Mouse (Mus musculus): ENCODE measurements at regions not wholly inside any gene's neighbourhood (a gene's known extent, or its start where the extent isn't known, plus 50 kb on each side); places are given as distances from the start of the nearest gene placed in this dataset.

DNA sequence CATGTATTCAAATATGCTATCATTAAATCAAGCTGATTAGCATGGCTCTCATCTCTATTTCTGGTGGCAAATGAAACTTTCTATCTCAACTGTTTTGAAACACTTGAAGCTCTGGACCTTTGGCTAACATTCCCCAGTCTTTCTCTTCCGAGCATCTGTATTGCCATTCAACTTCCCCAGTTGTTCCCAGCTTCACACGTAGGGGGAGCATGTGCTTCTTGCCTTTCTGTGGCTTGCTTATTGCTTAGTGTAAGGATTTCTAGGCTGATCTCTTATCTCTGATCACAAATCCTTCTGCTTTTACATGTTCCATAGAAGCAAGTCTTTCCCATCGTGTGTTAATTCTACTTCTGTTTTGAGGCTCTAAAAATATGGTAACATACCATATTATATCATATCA is 662.0 kb downstream of the Stpg2 start:
- no peaks in the 10 kb centered on the region for H3K36me3 ChIP-seq (ENCODE audit: control insufficient read depth, insufficient read depth, low read length)
- 65% methylated on average over 3 of the region's 3 CpGs for WGBS (ENCODE audit: insufficient replicate concordance)
- no peak overlapping the region for H3K4me3 ChIP-seq (ENCODE audit: low read depth, low read length)
- no peak overlapping the region for H3K9ac ChIP-seq (ENCODE audit: low read depth, low read length)
- no peak overlapping the region for H3K27ac ChIP-seq (ENCODE audit: low read depth, low read length)
- no peaks in the 10 kb centered on the region for H3K4me1 ChIP-seq (ENCODE audit: control insufficient read depth, insufficient read depth, low read length)
- H3K4me2 ChIP-seq: no peak overlapping the region
- no peak for ATAC-seq (replicated peaks; ENCODE audit: insufficient number of reproducible peaks, low FRiP score, low TSS enrichment)
- no peaks in the 10 kb centered on the region for H3K9me3 ChIP-seq (replicated peaks; ENCODE audit: control insufficient read depth, low read length)
- no peaks in the 10 kb centered on the region for H3K27me3 ChIP-seq (ENCODE audit: control insufficient read depth, insufficient read depth, low read length)

DNA sequence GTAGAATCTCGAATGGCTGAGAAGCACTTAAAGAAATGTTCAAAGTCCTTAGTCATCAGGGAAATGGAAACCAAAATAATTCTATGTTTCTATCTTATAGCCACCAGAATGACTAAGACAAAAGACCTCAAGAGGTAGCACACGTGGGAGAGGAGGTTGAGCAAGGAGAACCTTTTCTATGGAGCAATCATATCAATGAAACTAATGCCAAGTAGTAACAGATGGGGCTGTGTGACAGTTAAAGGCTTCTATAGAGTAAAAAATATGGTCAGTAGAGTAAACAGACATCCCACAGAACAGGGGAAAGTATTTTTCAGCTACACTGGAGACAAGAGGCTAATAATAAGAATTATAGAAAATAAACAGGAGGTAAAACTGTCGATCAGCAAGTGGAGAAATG is 664.3 kb downstream of the Stpg2 start:
- ATAC-seq (replicated peaks; ENCODE audit: insufficient number of reproducible peaks, low FRiP score, low TSS enrichment): no peak
- Histone ChIP-seq H3K36me3 (ENCODE audit: control insufficient read depth, insufficient read depth, low read length) (no peaks in the 10 kb centered on the region), H3K4me2 (no peak overlapping the region), H3K4me1 (ENCODE audit: control insufficient read depth, insufficient read depth, low read length) (no peaks in the 10 kb centered on the region), H3K9me3 (replicated peaks; ENCODE audit: control insufficient read depth, low read length) (no peaks in the 10 kb centered on the region), H3K4me3 (ENCODE audit: low read depth, low read length) (no peak overlapping the region), H3K27me3 (ENCODE audit: control insufficient read depth, insufficient read depth, low read length) (no peaks in the 10 kb centered on the region), H3K27ac (ENCODE audit: low read depth, low read length) (no peak overlapping the region), H3K9ac (ENCODE audit: low read depth, low read length) (no peak overlapping the region)
- 79% methylated on average over 3 of the region's 3 CpGs for WGBS (ENCODE audit: insufficient replicate concordance)

DNA sequence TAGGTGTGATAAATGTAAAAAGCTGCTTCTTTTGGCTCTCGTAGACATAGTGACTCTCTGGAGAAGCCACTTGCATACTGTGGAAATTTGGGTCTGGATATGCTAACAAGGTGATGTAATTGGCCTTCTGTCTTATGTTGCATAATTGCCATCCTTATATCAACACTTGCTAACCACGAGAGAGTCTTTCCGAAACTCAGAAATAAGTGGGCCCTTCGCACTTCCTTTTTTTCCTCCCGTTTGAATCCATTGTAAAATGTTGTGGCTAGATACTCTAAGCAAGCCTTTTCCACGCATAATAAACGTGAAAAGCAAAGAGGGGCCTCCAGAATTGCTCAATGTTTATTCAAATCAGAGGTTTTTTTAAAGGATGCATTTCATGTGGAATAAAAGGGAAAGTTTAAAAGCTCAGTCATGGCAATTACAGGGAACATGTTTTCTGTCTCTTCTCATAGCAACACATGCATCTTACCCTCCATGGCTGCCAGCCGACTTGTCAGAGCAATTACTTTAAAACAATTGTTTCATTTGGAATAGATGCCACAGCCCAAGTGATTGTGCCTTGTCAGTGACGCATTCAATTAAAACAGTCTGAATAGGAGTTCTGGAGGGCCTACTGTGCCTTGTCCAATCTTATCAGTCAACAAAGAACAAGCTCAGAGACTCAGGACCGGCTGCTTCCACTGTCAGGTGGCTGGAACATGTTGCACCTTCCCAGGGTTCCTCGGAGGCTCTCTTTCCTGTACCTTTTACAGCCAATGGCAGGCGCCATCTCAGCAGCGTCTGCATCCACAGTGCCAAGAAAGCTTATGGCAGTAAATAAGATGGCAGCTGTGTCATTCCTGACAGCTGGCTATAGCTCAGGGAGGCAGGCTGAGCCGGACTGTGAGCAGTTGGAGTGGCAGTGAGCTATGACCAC is 680.7 kb downstream of the Stpg2 start:
- H3K9me3 ChIP-seq (replicated peaks; ENCODE audit: control insufficient read depth, low read length): no peaks in the 10 kb centered on the region
- H3K27ac ChIP-seq (ENCODE audit: low read depth, low read length): no peak overlapping the region
- H3K27me3 ChIP-seq (ENCODE audit: control insufficient read depth, insufficient read depth, low read length): no peaks in the 10 kb centered on the region
- H3K4me2 ChIP-seq: no peak overlapping the region
- H3K9ac ChIP-seq (ENCODE audit: low read depth, low read length): no peak overlapping the region
- H3K36me3 ChIP-seq (ENCODE audit: control insufficient read depth, insufficient read depth, low read length): no peaks in the 10 kb centered on the region
- H3K4me3 ChIP-seq (ENCODE audit: low read depth, low read length): no peak overlapping the region
- no peaks in the 10 kb centered on the region for H3K4me1 ChIP-seq (ENCODE audit: control insufficient read depth, insufficient read depth, low read length)
- no peak for ATAC-seq (replicated peaks; ENCODE audit: insufficient number of reproducible peaks, low FRiP score, low TSS enrichment)
- WGBS (ENCODE audit: insufficient replicate concordance): 66% methylated on average over 14 of the region's 14 CpGs

DNA sequence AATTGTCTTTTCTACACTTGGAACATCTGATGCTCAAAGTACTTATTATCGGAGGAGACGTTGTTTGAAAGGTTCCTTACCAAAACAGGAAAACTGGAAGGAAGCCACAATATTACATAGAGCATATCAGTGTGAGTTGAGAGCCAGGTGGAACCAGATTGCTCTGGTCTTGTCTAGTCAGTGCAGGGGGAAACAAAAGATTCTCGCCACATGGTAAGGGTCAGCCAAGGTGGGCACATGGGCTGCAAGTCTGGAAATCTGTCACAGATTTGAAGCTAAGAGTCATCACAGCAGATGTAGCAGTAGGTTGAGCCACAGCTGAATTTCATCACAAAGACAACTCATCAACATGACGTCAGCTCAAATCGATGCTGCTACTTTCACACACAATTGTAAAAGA is 681.8 kb downstream of the Stpg2 start:
- Histone ChIP-seq H3K4me2 (no peak overlapping the region), H3K36me3 (ENCODE audit: control insufficient read depth, insufficient read depth, low read length) (no peaks in the 10 kb centered on the region), H3K4me3 (ENCODE audit: low read depth, low read length) (no peak overlapping the region), H3K27me3 (ENCODE audit: control insufficient read depth, insufficient read depth, low read length) (no peaks in the 10 kb centered on the region), H3K27ac (ENCODE audit: low read depth, low read length) (no peak overlapping the region), H3K9ac (ENCODE audit: low read depth, low read length) (no peak overlapping the region), H3K4me1 (ENCODE audit: control insufficient read depth, insufficient read depth, low read length) (no peaks in the 10 kb centered on the region), H3K9me3 (replicated peaks; ENCODE audit: control insufficient read depth, low read length) (no peaks in the 10 kb centered on the region)
- WGBS (ENCODE audit: insufficient replicate concordance): 74% methylated on average over 5 of the region's 5 CpGs
- no peak for ATAC-seq (replicated peaks; ENCODE audit: insufficient number of reproducible peaks, low FRiP score, low TSS enrichment)

DNA sequence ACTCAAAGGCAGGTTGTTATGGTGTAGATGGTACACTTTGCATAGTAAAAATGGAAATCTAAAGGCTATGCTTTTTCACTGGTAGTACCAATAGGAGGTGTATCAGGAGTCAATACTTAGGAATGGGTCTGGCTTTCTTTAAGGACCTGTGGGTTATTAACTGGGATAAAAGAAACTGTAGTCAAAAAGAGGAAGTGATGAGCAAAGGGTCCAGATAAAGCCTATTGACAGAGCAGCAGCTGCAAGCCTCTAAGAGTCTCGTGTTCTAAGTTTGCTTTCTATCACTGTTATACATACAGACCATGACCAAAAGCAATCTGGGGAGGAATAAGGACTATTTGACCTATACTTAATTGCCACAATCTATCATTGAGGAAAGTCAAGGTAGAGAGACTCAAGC is 683.0 kb downstream of the Stpg2 start:
- Histone ChIP-seq H3K4me2 (no peak overlapping the region), H3K27ac (ENCODE audit: low read depth, low read length) (no peak overlapping the region), H3K4me1 (ENCODE audit: control insufficient read depth, insufficient read depth, low read length) (no peaks in the 10 kb centered on the region), H3K9ac (ENCODE audit: low read depth, low read length) (no peak overlapping the region), H3K4me3 (ENCODE audit: low read depth, low read length) (no peak overlapping the region), H3K27me3 (ENCODE audit: control insufficient read depth, insufficient read depth, low read length) (no peaks in the 10 kb centered on the region), H3K9me3 (replicated peaks; ENCODE audit: control insufficient read depth, low read length) (no peaks in the 10 kb centered on the region), H3K36me3 (ENCODE audit: control insufficient read depth, insufficient read depth, low read length) (no peaks in the 10 kb centered on the region)
- WGBS (ENCODE audit: insufficient replicate concordance): 69% methylated on average over 1 of the region's 1 CpGs
- no peak for ATAC-seq (replicated peaks; ENCODE audit: insufficient number of reproducible peaks, low FRiP score, low TSS enrichment)

DNA sequence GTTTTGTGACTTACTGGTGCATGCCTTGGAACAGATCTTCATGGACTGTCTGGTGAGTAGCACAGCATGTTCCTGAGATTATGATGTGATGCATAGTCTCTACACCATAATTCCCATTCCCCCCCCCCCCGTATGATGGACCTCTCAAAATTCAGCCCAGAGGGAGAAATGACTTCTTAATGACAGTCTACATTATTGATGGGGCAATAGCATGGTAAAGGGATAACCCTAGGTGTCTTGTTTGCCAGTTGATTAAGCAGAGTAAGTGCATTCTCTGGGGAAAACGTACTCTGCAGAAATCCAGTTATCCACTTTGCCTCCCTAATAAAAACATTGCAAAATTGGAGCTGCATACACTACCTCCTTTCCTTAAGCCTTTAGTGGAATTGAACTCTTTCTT is 684.7 kb downstream of the Stpg2 start:
- H3K4me3 ChIP-seq (ENCODE audit: low read depth, low read length): no peak overlapping the region
- no peak overlapping the region for H3K27ac ChIP-seq (ENCODE audit: low read depth, low read length)
- no peak for ATAC-seq (replicated peaks; ENCODE audit: insufficient number of reproducible peaks, low FRiP score, low TSS enrichment)
- 64% methylated on average over 2 of the region's 2 CpGs for WGBS (ENCODE audit: insufficient replicate concordance)
- no peaks in the 10 kb centered on the region for H3K4me1 ChIP-seq (ENCODE audit: control insufficient read depth, insufficient read depth, low read length)
- no peaks in the 10 kb centered on the region for H3K9me3 ChIP-seq (replicated peaks; ENCODE audit: control insufficient read depth, low read length)
- no peak overlapping the region for H3K4me2 ChIP-seq
- H3K9ac ChIP-seq (ENCODE audit: low read depth, low read length): no peak overlapping the region
- H3K27me3 ChIP-seq (ENCODE audit: control insufficient read depth, insufficient read depth, low read length): no peaks in the 10 kb centered on the region
- H3K36me3 ChIP-seq (ENCODE audit: control insufficient read depth, insufficient read depth, low read length): no peaks in the 10 kb centered on the region

DNA sequence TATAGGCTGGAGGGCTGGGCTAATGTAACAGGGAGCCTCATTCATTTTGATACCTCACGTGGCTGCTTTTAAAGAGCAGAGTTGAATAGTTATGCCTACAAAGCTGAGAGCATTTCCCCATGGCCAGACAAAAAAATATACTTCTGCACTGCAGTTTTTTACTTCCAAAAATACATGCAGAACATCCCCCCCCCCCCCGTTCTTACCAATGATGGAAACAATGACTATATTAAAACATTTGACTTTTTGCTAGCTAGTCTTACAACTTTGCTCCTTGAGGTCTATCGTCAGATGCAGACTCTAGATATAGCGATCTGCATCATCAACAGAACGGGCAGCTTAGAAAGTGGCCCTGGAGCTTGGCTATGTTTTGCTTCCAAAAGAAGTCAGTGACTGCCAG is 692.4 kb downstream of the Stpg2 start:
- Histone ChIP-seq H3K27me3 (ENCODE audit: control insufficient read depth, insufficient read depth, low read length) (no peaks in the 10 kb centered on the region), H3K9ac (ENCODE audit: low read depth, low read length) (no peak overlapping the region), H3K9me3 (replicated peaks; ENCODE audit: control insufficient read depth, low read length) (0 out of 2 replicates have a peak, but pooled peaks cover 2% of the 10 kb centered on the region), H3K4me3 (ENCODE audit: low read depth, low read length) (no peak overlapping the region), H3K4me2 (no peak overlapping the region), H3K27ac (ENCODE audit: low read depth, low read length) (no peak overlapping the region), H3K4me1 (ENCODE audit: control insufficient read depth, insufficient read depth, low read length) (no peaks in the 10 kb centered on the region), H3K36me3 (ENCODE audit: control insufficient read depth, insufficient read depth, low read length) (no peaks in the 10 kb centered on the region)
- no peak for ATAC-seq (replicated peaks; ENCODE audit: insufficient number of reproducible peaks, low FRiP score, low TSS enrichment)
- 80% methylated on average over 5 of the region's 5 CpGs for WGBS (ENCODE audit: insufficient replicate concordance)

DNA sequence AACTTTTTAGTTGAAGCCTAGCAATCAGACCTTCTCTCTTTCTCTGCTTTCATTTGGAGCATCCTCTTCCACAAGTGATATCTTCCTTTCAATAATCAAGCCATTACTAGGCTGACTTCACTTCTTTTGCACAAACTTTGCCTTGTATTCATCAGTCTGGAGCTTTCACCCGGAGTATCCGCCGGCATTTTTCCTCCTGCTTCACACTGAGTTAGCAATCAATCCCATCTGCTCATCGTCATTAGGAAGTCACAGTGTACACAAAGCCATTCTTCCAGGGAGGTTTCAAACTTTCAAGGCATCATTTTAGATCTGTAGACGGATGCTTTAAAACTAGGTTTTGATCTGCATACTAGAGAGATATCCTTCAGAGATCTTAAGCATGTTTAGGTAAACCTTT is 693.7 kb downstream of the Stpg2 start:
- Histone ChIP-seq H3K27me3 (ENCODE audit: control insufficient read depth, insufficient read depth, low read length) (no peaks in the 10 kb centered on the region), H3K9me3 (replicated peaks; ENCODE audit: control insufficient read depth, low read length) (0 out of 2 replicates have a peak, but pooled peaks cover 2% of the 10 kb centered on the region), H3K36me3 (ENCODE audit: control insufficient read depth, insufficient read depth, low read length) (no peaks in the 10 kb centered on the region), H3K4me2 (no peak overlapping the region), H3K4me1 (ENCODE audit: control insufficient read depth, insufficient read depth, low read length) (no peaks in the 10 kb centered on the region), H3K27ac (ENCODE audit: low read depth, low read length) (no peak overlapping the region), H3K4me3 (ENCODE audit: low read depth, low read length) (no peak overlapping the region), H3K9ac (ENCODE audit: low read depth, low read length) (no peak overlapping the region)
- WGBS (ENCODE audit: insufficient replicate concordance): 58% methylated on average over 5 of the region's 5 CpGs
- no peak for ATAC-seq (replicated peaks; ENCODE audit: insufficient number of reproducible peaks, low FRiP score, low TSS enrichment)
